Mouse (Mus musculus): Measurements from ENCODE around the gene Tmub2. TPM values are rescaled to one million over a fixed set of nuclear protein-coding genes. Genes with fewer than 3 reads are reported as not detected.
"Not testable (repeated sequence)": the region's sequence is repeated elsewhere in the genome, so short reads cannot be mapped to it uniquely, and the experiment has no call there.

Gene Tmub2
- polyA plus RNA-seq, 1 experiment from 2014 or later: 79.6 TPM

DNA sequence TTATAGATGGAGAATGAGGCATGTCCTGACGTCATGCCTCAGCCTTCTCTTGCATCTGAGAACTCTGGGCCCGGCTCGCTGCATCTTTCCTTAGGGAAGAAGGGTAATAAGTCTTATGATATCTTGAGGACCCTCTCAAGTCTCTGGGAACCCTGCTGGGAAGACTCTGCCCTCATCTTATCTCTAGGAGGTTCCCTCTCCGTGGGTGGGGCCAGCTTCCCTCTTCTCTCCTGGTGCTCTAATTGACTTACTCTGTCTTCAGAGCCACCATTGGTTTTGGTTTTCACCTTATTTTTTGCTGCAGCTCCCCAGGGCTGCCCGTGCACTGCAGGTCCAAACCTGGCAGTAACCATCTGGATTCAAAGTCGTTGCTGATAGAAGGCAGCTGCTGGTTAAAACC lies 26.6 kb upstream of the Tmub2 start:
- no peaks in the 10 kb centered on the region for H3K36me3 ChIP-seq
- no peak overlapping the region for H3K9ac ChIP-seq
- H3K4me3 ChIP-seq: no peak overlapping the region
- H3K27me3 ChIP-seq: no peaks in the 10 kb centered on the region
- 0 out of 2 replicates have a peak, but pooled peaks cover 4% of the 10 kb centered on the region for H3K4me1 ChIP-seq (replicated peaks)
- ATAC-seq (ENCODE audit: low read depth): no peak
- no peak overlapping the region for H3K27ac ChIP-seq (replicated peaks)
- no peak overlapping the region for H3K4me2 ChIP-seq
- 83% methylated on average over 6 of the region's 6 CpGs for WGBS
- H3K9me3 ChIP-seq: no peaks in the 10 kb centered on the region

DNA sequence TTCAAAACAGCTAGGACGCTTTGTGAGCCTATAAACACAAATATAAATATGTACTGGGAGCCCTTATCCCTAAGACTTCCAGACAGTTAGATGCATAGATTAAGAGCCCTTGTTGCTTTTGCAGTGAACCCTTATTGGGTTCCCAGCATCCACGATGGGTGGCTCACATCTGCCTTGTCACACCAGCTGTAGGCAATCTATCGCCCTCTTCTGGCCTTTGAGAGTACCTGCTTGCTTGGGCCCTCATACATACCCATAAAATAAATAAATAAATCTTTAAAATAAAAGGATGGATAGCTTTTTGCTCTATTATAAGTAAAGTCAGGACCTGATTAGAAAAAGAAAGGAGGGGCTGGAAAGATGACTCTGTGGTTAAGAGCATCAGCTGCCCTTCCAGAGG lies 26.2 kb upstream of the Tmub2 start:
- H3K4me3 ChIP-seq: no peak overlapping the region
- H3K4me2 ChIP-seq: no peak overlapping the region
- no peaks in the 10 kb centered on the region for H3K27me3 ChIP-seq
- no peak overlapping the region for H3K9ac ChIP-seq
- 0 out of 2 replicates have a peak, but pooled peaks cover 4% of the 10 kb centered on the region for H3K4me1 ChIP-seq (replicated peaks)
- no peaks in the 10 kb centered on the region for H3K9me3 ChIP-seq
- no peak for ATAC-seq (ENCODE audit: low read depth)
- no peaks in the 10 kb centered on the region for H3K36me3 ChIP-seq
- 87% methylated on average over 3 of the region's 3 CpGs for WGBS
- H3K27ac ChIP-seq (replicated peaks): no peak overlapping the region

DNA sequence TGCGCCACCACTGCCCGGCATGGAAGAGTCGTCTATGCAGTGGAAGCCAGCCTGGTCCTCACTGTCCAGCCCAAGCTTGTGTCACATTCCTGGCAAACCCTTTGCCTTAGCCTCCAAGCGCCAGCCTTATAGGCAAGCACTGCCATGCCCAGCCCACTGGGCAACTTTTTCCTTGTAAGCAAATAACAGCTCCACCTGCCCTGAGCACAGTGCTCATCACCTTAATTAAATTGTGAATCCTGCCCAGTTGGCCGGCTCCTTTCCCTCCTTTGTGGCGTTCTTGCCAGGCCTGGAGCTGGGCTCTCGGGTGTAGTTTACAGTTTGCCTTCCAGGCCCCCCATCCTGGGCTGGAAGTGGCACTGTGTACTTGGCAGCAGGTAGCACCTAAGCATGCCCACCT lies 21.5 kb upstream of the Tmub2 start:
- Histone ChIP-seq H3K4me1 (replicated peaks) (0 out of 2 replicates have a peak, but pooled peaks cover 4% of the 10 kb centered on the region), H3K9me3 (no peaks in the 10 kb centered on the region), H3K27me3 (no peaks in the 10 kb centered on the region), H3K4me2 (no peak overlapping the region), H3K4me3 (no peak overlapping the region), H3K9ac (no peak overlapping the region), H3K27ac (replicated peaks) (no peak overlapping the region), H3K36me3 (no peaks in the 10 kb centered on the region)
- WGBS: 93% methylated on average over 7 of the region's 7 CpGs
- no peak for ATAC-seq (ENCODE audit: low read depth)

DNA sequence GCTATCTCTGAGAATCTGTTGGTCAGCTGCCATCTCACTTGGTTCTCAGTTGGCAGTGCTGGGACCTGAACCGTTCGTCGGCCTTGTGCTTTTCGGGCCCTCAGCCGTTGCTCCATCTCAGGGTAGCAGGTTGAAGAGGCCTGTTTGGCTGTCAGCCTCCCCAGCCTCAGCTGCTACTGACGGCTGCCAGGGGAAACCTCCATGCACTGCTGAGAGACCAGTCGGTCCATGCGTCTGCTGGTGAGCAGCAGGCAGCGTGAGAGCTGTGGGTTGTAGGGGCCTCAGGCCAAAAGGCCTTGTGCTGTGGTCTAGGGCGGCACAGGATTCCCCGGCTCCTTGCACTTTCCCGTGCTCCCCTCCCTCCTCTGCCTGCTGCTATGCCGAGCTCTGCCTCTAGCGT lies 18.9 kb upstream of the Tmub2 start:
- ATAC-seq (ENCODE audit: low read depth): no peak

DNA sequence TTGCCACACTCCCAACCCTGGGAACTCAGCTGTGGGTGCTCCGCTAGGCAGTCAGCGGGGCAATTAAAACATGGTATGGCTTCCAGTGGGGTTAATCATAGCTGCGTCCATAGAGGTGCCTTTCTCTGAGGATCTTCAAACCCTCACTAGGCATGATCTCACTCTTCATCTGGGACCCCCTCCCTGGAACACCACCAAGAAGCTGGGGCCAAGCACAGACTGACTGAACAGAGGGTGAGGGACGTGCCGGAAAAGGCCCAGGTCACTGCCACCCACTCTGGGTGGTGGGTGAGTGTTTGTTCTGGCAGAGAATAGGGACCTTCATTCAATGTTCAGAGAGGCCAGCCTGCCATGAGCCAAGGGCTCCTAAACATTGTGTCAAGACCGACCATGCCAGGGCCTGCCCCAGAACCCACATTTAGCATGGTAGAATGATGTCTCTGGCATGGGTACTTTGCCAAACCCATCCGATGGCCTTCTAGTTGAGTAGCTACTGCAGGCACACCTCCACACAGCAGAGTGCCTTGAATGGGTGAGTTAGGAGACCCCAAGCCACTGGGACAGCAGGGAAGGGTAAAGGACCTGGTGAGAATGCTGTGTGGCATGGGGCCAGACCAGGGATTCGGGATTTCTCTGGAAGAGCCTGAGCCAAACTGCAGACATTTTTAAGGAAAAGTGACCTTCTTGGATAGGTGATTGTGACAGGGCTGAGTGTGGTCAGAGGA lies 17.9 kb upstream of the Tmub2 start:
- Histone ChIP-seq H3K4me2 (no peak overlapping the region), H3K9me3 (no peaks in the 10 kb centered on the region), H3K36me3 (no peaks in the 10 kb centered on the region), H3K4me1 (replicated peaks) (0 out of 2 replicates have a peak, but pooled peaks cover 4% of the 10 kb centered on the region), H3K27me3 (no peaks in the 10 kb centered on the region), H3K4me3 (no peak overlapping the region), H3K27ac (replicated peaks) (no peak overlapping the region), H3K9ac (no peak overlapping the region)
- no peak for ATAC-seq (ENCODE audit: low read depth)
- WGBS: 92% methylated on average over 8 of the region's 8 CpGs

More for the DNA sequence above, 18.9 kb upstream of the Tmub2 start:
- Histone ChIP-seq H3K36me3 (no peaks in the 10 kb centered on the region), H3K9ac (no peak overlapping the region), H3K4me3 (no peak overlapping the region), H3K9me3 (no peaks in the 10 kb centered on the region), H3K4me1 (replicated peaks) (0 out of 2 replicates have a peak, but pooled peaks cover 4% of the 10 kb centered on the region), H3K4me2 (no peak overlapping the region), H3K27ac (replicated peaks) (no peak overlapping the region), H3K27me3 (no peaks in the 10 kb centered on the region)
- 72% methylated on average over 14 of the region's 14 CpGs for WGBS

DNA sequence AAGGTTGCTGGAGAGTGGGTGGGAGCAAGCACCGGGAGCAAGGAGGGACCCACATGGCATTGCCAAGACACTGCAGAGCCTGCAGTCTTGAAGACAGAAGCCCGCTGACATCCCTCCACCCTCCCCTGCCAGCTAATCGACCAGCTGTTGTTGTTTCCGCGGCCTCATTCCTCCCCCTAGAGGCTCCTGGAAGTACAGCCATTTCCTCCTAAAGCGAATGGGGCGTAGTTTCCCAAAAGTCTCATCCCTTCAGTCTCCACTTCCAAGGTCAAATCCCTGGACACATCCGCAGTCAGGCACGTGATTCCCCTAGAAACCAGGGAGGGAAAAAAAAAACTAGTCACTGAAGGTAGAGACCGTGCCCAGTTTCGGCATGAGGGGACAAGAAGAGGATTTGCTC lies 17.3 kb upstream of the Tmub2 start:
- no peak overlapping the region for H3K9ac ChIP-seq
- 8% methylated on average over 11 of the region's 11 CpGs for WGBS
- H3K4me1 ChIP-seq (replicated peaks): 0 out of 2 replicates have a peak, but pooled peaks cover 4% of the 10 kb centered on the region
- H3K4me3 ChIP-seq: no peak overlapping the region
- no peaks in the 10 kb centered on the region for H3K27me3 ChIP-seq
- no peak overlapping the region for H3K27ac ChIP-seq (replicated peaks)
- no peaks in the 10 kb centered on the region for H3K36me3 ChIP-seq
- no peaks in the 10 kb centered on the region for H3K9me3 ChIP-seq
- peak; percentile 80 for ATAC-seq (ENCODE audit: low read depth)
- no peak overlapping the region for H3K4me2 ChIP-seq

DNA sequence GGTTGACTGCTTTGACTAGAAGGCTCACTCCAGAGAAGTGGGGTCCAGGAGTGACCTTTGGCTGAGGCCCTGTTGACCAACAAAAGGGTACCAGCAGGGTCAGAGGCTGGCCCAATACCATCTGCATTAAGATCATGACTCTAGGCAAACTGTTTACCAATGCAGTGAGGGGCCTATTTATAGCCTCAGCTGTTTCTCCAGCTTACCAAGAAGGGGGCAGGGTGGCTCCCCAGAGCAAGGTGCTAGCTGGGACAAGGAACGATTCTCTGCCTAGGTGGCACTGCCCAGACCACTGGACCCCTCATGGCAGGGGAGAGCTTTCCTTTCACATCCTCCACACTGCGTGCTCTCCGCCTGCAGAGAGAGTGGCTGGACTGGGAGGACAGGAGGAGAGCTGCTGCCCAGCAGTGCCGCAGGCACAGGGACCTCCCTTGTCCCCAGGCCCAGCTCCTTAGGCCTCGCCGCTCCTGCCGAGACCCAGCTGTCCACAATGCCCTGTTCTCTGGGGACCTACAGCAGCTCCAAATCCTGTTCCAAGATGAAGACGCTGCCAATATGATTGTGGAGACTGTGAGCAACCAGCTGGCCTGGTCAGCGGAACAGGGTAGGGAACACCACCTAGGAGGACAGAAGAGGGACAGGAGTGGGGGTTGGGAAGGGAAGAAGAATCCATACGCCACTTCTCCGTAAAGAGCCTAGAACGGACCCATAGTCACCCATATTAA lies 16.0 kb upstream of the Tmub2 start, which contains the start of gene Asb16:
Asb16 (plus strand) TSS at position 224 of the 725 bp plus-strand sequence.
- no peak for ATAC-seq (ENCODE audit: low read depth)
- Histone ChIP-seq H3K36me3 (no peaks in the 10 kb centered on the region), H3K4me1 (replicated peaks) (0 out of 2 replicates have a peak, but pooled peaks cover 4% of the 10 kb centered on the region), H3K9ac (no peak within 1 kb of the TSS), H3K9me3 (no peaks in the 10 kb centered on the region), H3K4me2 (no peak within 1 kb of the TSS), H3K4me3 (no peak within 1 kb of the TSS), H3K27ac (replicated peaks) (no peak within 1 kb of the TSS), H3K27me3 (no peaks in the 10 kb centered on the region)
- 85% methylated on average over 12 of the region's 12 CpGs for WGBS

DNA sequence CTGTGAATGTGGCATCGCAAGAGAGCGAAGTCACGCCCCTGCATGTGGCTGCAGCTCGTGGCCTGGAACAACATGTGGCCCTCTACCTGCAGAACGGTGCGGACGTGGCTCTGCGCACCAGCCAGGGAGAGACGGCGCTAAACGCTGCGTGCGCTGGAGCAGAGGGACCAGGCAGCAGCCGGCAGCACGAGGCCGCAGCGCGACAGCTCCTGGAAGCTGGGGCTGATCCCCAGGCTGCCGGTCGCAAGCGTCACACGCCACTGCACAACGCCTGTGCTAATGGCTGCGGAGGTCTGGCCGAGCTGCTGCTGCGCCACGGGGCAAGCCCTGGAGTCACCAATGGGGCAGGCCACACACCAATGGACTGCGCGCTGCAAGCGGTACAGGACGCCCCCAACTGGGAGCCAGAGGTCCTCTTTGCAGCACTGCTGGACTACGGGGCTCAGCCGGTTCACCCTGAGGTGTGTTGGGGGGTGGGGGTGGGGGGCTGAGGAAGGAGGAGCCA lies 8.3 kb upstream of the Tmub2 start:
- Histone ChIP-seq H3K27me3 (peaks cover 18% of the 10 kb centered on the region), H3K9ac (peak overlapping the region; percentile 70), H3K4me1 (replicated peaks) (peaks cover 14% of the 10 kb centered on the region), H3K27ac (replicated peaks) (no peak overlapping the region), H3K4me3 (peak overlapping the region; percentile 40), H3K9me3 (no peaks in the 10 kb centered on the region), H3K36me3 (no peaks in the 10 kb centered on the region), H3K4me2 (peak overlapping the region; percentile 78)
- ATAC-seq (ENCODE audit: low read depth): peak; percentile 81
- WGBS: 2% methylated on average over 33 of the region's 33 CpGs

DNA sequence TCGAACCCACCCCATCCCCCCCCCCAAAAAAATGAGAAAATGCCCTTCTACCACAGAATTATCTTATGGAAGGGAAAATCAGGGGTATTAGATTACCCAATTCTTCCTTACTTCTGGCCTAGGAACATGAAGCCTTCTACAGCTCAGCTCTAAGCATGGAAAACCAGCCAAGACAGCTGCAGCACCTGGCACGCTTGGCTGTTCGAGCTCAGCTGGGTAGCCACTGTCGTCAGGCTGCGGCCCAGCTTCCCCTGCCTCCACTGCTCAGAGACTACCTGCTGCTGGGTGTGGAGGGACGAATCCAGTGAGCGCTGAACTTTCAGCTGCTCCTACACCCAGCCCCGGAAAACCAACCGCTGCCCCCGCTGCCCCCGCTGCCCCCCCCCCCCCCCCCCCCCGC lies 7.0 kb upstream of the Tmub2 start:
- Histone ChIP-seq H3K4me3 (no peak overlapping the region), H3K4me1 (replicated peaks) (peaks cover 14% of the 10 kb centered on the region), H3K27ac (replicated peaks) (no peak overlapping the region), H3K9ac (no peak overlapping the region), H3K36me3 (no peaks in the 10 kb centered on the region), H3K4me2 (no peak overlapping the region), H3K9me3 (no peaks in the 10 kb centered on the region), H3K27me3 (peaks cover 18% of the 10 kb centered on the region)
- WGBS: 63% methylated on average over 8 of the region's 12 CpGs
- no peak for ATAC-seq (ENCODE audit: low read depth)

DNA sequence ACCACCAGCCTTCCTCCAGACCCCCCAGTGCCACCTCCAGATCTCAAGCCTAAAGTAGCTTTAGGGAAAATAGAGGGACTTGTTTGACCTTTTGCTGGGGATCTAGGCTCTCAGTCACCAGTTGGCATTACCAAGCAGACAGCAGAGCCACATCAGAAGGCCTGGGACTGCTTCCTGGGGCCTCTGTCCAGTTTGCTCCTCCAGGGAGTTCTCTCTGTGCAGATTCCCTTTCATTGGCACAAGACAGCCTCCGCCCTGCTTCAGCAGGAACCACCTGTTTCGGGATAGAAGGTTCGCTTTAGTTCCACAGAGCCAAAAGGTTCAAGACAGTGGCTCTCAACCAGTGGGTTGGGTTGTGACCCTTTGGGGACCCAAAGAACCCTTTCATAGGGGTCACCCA lies 5.1 kb upstream of the Tmub2 start:
- no peak overlapping the region for H3K4me2 ChIP-seq
- no peak overlapping the region for H3K9ac ChIP-seq
- no peaks in the 10 kb centered on the region for H3K36me3 ChIP-seq
- H3K27me3 ChIP-seq: peaks cover 18% of the 10 kb centered on the region
- H3K9me3 ChIP-seq: no peaks in the 10 kb centered on the region
- WGBS: 87% methylated on average over 3 of the region's 3 CpGs
- peaks cover 14% of the 10 kb centered on the region for H3K4me1 ChIP-seq (replicated peaks)
- ATAC-seq (ENCODE audit: low read depth): no peak
- H3K27ac ChIP-seq (replicated peaks): no peak overlapping the region
- no peak overlapping the region for H3K4me3 ChIP-seq

DNA sequence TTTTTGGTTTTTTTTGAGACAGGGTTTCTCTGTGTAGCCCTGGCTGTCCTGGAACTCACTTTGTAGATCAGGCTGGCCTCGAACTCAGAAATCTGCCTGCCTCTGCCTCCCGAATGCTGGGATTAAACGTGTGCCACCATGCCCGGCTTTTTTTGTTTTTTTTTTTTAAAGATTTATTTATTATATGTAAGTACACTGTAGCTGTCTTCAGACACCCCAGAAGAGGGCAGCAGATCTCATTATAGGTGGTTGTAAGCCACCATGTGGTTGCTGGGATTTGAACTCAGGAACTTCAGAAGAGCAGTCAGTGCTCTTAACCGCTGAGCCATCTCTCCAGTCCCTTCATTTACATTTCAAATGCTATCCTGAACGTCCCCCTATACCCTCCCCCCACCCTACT lies 4.5 kb upstream of the Tmub2 start:
- not testable (repeated sequence) for H3K27ac ChIP-seq (replicated peaks); H3K9me3 ChIP-seq; H3K36me3 ChIP-seq; H3K4me3 ChIP-seq; H3K4me2 ChIP-seq; ATAC-seq (ENCODE audit: low read depth); H3K9ac ChIP-seq
- Histone ChIP-seq H3K27me3 (peaks cover 14% of the 10 kb centered on the region), H3K4me1 (replicated peaks) (peaks cover 14% of the 10 kb centered on the region)
- WGBS: 76% methylated on average over 6 of the region's 6 CpGs

DNA sequence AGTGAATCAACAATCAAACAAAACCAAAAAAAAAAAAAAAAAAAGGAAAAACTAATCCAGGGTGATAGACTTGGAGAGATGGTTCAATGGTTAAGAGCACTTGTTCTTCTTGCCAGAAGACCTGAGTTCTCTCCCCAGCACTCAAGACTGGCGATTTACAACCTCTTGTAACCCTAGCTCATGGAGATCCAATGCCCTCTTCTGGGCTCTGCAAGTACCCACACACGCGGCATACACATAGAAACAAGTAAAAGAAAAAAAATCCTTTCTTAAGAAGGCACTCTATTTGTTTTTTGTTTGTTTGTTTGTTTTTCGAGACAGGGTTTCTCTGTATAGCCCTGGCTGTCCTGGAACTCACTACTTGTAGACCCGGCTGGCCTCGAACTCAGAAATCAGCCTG lies 809 bp upstream of the Tmub2 start:
- ATAC-seq (ENCODE audit: low read depth): no peak
- H3K4me3 ChIP-seq: peak overlapping the region; percentile 62
- H3K27me3 ChIP-seq: no peaks in the 10 kb centered on the region
- 91% methylated on average over 6 of the region's 6 CpGs for WGBS
- no peaks in the 10 kb centered on the region for H3K9me3 ChIP-seq
- H3K4me1 ChIP-seq (replicated peaks): peaks cover 20% of the 10 kb centered on the region
- peaks cover 19% of the 10 kb centered on the region for H3K36me3 ChIP-seq
- H3K4me2 ChIP-seq: peak overlapping the region; percentile 69
- no peak overlapping the region for H3K9ac ChIP-seq
- H3K27ac ChIP-seq (replicated peaks): peak overlapping the region; percentile 83

Data from neural tube, embryonic 13.5 days (tissue).